Mouse (Mus musculus) urinary bladder, postnatal 0 days (tissue): ENCODE data around the gene Abcc2. TPM values are rescaled to one million over a fixed set of nuclear protein-coding genes. Genes with fewer than 3 reads are reported as not detected.

ENCODE experiments used
- polyA plus RNA-seq: library from polyadenylated mRNA; unstranded; fragments of >200 nt; fragmentation: Nextera tagmentation; extraction: Ambion mirVana; gene quantifications from 2 replicates; pipeline ENCODE4 v1.2.1, GENCODE M21; 2015

Gene Abcc2
- 0.50 and 0.54 TPM in 2 replicates for polyA plus RNA-seq

DNA sequence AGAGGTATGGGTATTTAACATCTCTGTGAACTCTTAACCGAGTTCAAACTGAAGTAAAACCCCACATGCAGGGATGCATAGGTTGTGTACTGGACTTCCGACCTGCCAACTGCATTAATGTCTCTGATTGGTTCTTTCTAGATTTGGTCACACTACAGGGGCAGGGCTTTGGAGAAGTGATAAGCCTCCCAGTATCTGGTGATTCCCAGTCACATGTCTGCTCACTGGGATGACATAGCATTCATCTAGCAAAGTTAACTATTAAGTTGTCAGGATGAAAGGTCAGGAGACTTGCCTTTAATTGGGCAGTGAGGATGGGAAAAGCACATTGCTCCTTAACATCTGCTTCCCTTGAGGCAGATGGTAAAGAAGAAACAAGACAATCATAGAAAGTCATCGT, at the start of gene Abcc2:
Gene Abcc2, plus strand, starts transcription at position 213 of the 400 bp plus-strand sequence.

DNA sequence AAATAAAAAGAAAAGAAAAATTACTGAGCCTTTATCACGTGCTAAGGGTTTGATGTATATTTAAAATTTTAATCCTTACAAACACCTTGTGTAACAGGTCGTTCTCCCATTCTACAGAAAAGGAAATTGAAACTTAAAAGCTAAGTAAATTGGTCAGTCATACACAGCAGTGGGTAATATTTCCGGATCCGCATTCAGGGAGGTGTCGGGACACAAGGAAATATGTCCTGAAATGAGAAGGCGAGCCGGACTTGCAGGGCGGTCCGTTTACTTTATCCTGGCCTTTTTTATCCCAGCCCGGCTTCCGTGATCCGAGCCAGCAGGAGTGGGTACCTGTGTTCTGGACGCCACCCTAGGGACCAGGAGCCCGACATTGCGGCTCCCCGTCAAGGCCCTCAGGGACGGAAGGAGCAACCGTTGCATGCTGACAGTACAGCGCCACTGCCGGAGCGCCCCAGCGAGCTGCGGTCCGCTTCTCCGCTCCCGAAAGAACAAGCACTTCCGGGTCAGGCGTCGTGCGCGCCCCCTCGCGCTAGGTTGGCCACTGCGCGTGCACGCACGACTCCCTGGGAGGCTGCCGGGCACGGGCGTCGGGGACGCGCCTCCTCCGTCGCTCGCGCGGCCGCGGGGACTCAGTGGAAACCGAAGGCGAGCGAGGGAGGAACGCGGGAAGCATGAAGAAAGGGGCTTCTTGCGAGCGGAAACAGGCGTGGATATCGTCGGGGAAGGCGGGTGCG, 29.3 kb upstream of the Abcc2 start, which contains the start of the genes Cutc and Cox15:
Gene Cutc, plus strand, starts transcription at position 508 of the 737 bp plus-strand sequence.
Gene Cox15, minus strand, starts transcription at position 512 of the 737 bp plus-strand sequence.

Other genes with a start within 250 kb of the Abcc2 start
- gene Nkx2-3, start 169.9 kb upstream of the Abcc2 start, polyA plus RNA-seq = 0.27 and 0.28 TPM in 2 replicates
- 9.1 and 9.3 TPM in 2 replicates for gene Slc25a28, start 107.3 kb upstream of the Abcc2 start, polyA plus RNA-seq
- gene Entpd7, start 92.5 kb upstream of the Abcc2 start, polyA plus RNA-seq = 6.7 and 8.5 TPM in 2 replicates
- gene Cutc, start 29.2 kb upstream of the Abcc2 start, polyA plus RNA-seq = 10.5 and 12.1 TPM in 2 replicates
- 5.1 and 5.2 TPM in 2 replicates for gene Cox15, start 29.2 kb upstream of the Abcc2 start, polyA plus RNA-seq
- 15.4 and 16.3 TPM in 2 replicates for gene Dnmbp, start 158.0 kb downstream of the Abcc2 start, polyA plus RNA-seq
- gene Cpn1, start 204.4 kb downstream of the Abcc2 start, polyA plus RNA-seq = 0.12 and 0.25 TPM in 2 replicates
- 0.79 and 0.97 TPM in 2 replicates for gene Cyp2c23, start 247.0 kb downstream of the Abcc2 start, polyA plus RNA-seq